Comparison of ENCODE assay signal across 8 mouse cellular contexts in genomic region chr3:97296941-97297552, GRCm38 (mm10). TPM values are rescaled to one million over a fixed set of nuclear protein-coding genes. Genes with fewer than 3 reads are reported as not detected.
DNase-seq lines count a peak whose midpoint lies in the region; ATAC-seq and TF ChIP-seq lines count a peak whose summit lies in the region.

No protein-coding gene starts in this region.

- TF ChIP-seq CTCF in left cerebral cortex, adult 2 months (IDR thresholded peaks at IDR 0.05), result no peak

- H3K36me3 ChIP-seq in hindbrain, embryonic 15.5 days, result no peaks in the 10 kb centered on the region

- peaks cover 51% of the 10 kb centered on the region for H3K4me1 ChIP-seq in hindbrain, embryonic 15.5 days (replicated peaks)

- WGBS in hindbrain, embryonic 15.5 days, result 2% methylated on average over 16 of the region's 16 CpGs

- no peaks in the 10 kb centered on the region for H3K9me3 ChIP-seq in hindbrain, embryonic 15.5 days

- peak overlapping the region; percentile 68 for H3K4me2 ChIP-seq in hindbrain, embryonic 15.5 days

- peak; percentile 29 for DNase-seq in T-cell, adult 2 months (ENCODE audit: low spot score)
- DNase-seq in cerebellum, adult 9-11 months, result peak; percentile 64
- DNase-seq in frontal cortex, postnatal 36 days (ENCODE audit: low spot score in 2 of 2), result peak; percentile 43 to 56
- peak; percentile 45 to 56 for DNase-seq in left cerebral cortex, adult 2 months (ENCODE audit: extremely low spot score in 1 of 2, low spot score in 2 of 2)
- peak; percentile 39 for DNase-seq in lung, postnatal 36 days
- DNase-seq in retina, postnatal 1 day, result peak; percentile 65
- peak; percentile 35 for DNase-seq in urinary bladder, postnatal 25 days (ENCODE audit: low spot score)

- intact Hi-C loops in left cerebral cortex, adult 2 months (cut with DNase I), result loop anchor here (2.0 to 5.0 kb wide), 2 partner anchors 40 to 225 kb away; no protein-coding TSS in a partner anchor

- H3K27ac ChIP-seq in hindbrain, embryonic 15.5 days (replicated peaks), result peak overlapping the region; percentile 96
- H3K27ac ChIP-seq in left cerebral cortex, adult 2 months, result peak overlapping the region; percentile 98

- peak overlapping the region; percentile 67 for H3K4me3 ChIP-seq in hindbrain, embryonic 15.5 days
- H3K4me3 ChIP-seq in left cerebral cortex, adult 2 months, result peak overlapping the region; percentile 60

- peak; percentile 72 for ATAC-seq in hindbrain, embryonic 15.5 days (ENCODE audit: low FRiP score, low read depth)

- H3K9ac ChIP-seq in hindbrain, embryonic 15.5 days, result peak overlapping the region; percentile 78

- H3K27me3 ChIP-seq in hindbrain, embryonic 15.5 days, result no peaks in the 10 kb centered on the region

RNA-seq across cellular contexts. Expression of gene Bcl9, which starts 0.7 kb away (rescaled TPM):
- 72.6 and 82.7 TPM in 2 replicates for polyA plus RNA-seq in hindbrain, embryonic 15.5 days (2015; fragmentation: Nextera tagmentation; extraction: Ambion mirVana)
- 10 to 100 TPM; 55.3 to 60.0 TPM for total RNA-seq in left cerebral cortex, adult 2 months (2021)

Comparison
In these comparisons a context has a peak if more than half of its experiments do, and no peak if none do; other contexts are left out.
1. Peak in every context shown above with its lines: DNase-seq, ATAC-seq, H3K4me3 ChIP-seq and H3K27ac ChIP-seq.